In the genomic region with DNA sequence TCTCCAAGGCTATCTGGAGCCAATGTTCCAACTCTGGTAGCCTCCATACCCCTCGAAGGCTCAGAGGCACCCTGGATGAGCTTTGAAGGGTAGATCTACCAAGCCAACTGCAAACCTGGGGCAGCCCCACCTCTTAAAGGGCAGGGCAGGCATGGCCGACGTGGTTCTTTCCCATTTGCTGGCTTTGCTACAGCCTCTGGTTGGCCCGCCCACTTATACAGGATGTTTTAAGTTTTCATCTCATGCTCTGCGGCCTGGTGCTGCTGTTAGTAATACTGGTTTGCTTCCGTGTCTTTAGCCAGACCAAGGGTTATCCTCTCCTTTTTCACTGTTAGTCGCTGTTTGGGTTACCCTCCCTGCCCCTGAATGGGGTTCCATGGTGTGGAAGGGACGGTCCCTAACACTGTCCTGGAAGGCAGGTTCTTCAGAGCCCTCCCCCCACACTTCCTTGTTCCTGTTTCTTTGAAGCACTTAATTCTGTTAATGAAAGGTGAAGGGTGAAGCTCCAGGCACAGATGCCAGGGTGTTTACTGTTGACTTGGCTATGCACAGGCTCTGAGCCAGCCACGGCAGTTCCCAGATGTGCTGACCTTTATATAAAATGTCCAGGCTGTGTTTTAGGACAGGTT, we compare ENCODE assay signal across 8 mouse cellular contexts. TPM values are rescaled to one million over a fixed set of nuclear protein-coding genes. Genes with fewer than 3 reads are reported as not detected.
A peak's percentile ranks its signal among the peaks of the same experiment; 100 is the strongest.
DNase-seq lines count a peak whose midpoint lies in the region; ATAC-seq and TF ChIP-seq lines count a peak whose summit lies in the region.

No protein-coding gene starts in this region.

- H3K4me3 ChIP-seq in heart, adult 2 months = 0 out of 2 replicates have a peak overlapping the region, but pooled peaks have one; percentile 11
- H3K4me3 ChIP-seq in lung, postnatal 0 days (ENCODE audit: low read depth, low read length) = no peak overlapping the region

- no peaks in the 10 kb centered on the region for H3K27me3 ChIP-seq in heart, adult 2 months (ENCODE audit: control insufficient read depth, insufficient read depth, low read length)
- H3K27me3 ChIP-seq in lung, postnatal 0 days (replicated peaks; ENCODE audit: insufficient read depth, low read length) = no peaks in the 10 kb centered on the region

- intact Hi-C loops in heart, adult 2 months (cut with DNase I) = loop anchor here (10.0 kb wide), 1 partner anchor 254 kb away; no protein-coding TSS in a partner anchor

- TF ChIP-seq EP300 in heart, adult 2 months (IDR thresholded peaks at IDR 0.05; ENCODE audit: insufficient read depth, low read depth, low read length) = no peak
- TF ChIP-seq EP300 in lung, postnatal 0 days (IDR thresholded peaks at IDR 0.05) = no peak

- H3K9ac ChIP-seq in heart, adult 2 months (ENCODE audit: low read depth, low read length) = peak overlapping the region; percentile 12
- no peak overlapping the region for H3K9ac ChIP-seq in lung, postnatal 0 days (replicated peaks; ENCODE audit: low read depth)

- peak overlapping the region; percentile 29 for H3K4me2 ChIP-seq in lung, postnatal 0 days (replicated peaks; ENCODE audit: low read depth, low read length)

- no peak for TF ChIP-seq CTCF in heart, adult 2 months (IDR thresholded peaks at IDR 0.05)
- TF ChIP-seq CTCF in lung, postnatal 0 days (IDR thresholded peaks at IDR 0.05) = no peak

- 24% methylated on average over 9 of the region's 9 CpGs for WGBS in heart, adult 2 months
- WGBS in lung, postnatal 0 days = 31% methylated on average over 9 of the region's 9 CpGs

- H3K27ac ChIP-seq in heart, adult 2 months = peak overlapping the region; percentile 36
- peak overlapping the region; percentile 64 for H3K27ac ChIP-seq in lung, postnatal 0 days (ENCODE audit: low read length)

- H3K9me3 ChIP-seq in lung, postnatal 0 days (ENCODE audit: low read length) = no peaks in the 10 kb centered on the region

- H3K4me1 ChIP-seq in heart, adult 2 months (ENCODE audit: control insufficient read depth, insufficient read depth, low read length) = peaks cover 13% of the 10 kb centered on the region
- peaks cover 25% of the 10 kb centered on the region for H3K4me1 ChIP-seq in lung, postnatal 0 days (ENCODE audit: insufficient read depth, low read depth, low read length)

- DNase-seq in CD4-positive helper T cell, adult 2 months (ENCODE audit: low read depth, low spot score) = peak; percentile 88
- DNase-seq in MN1 (ENCODE audit: low spot score) = peak; percentile 90
- peak; percentile 48 to 68 for DNase-seq in heart, adult 2 months
- peak; percentile 90 for DNase-seq in kidney, adult 9 months
- peak; percentile 81 for DNase-seq in lung, postnatal 0 days (ENCODE audit: low spot score)
- peak; percentile 83 to 84 for DNase-seq in spleen, postnatal 36 days (ENCODE audit: low spot score in 2 of 2)
- DNase-seq in frontal cortex, adult 2 months (ENCODE audit: extremely low spot score in 1 of 2, low spot score in 1 of 2) = no peak
- DNase-seq in frontal cortex, postnatal 10 days (ENCODE audit: low spot score in 2 of 2) = no peak

- TF ChIP-seq POLR2A in heart, adult 2 months (IDR thresholded peaks at IDR 0.05; ENCODE audit: insufficient read depth, low read depth, low read length) = 0 out of 2 replicates have a peak, but pooled peaks have one; percentile 24

- peak; percentile 18 for ATAC-seq in lung, postnatal 0 days

- no peaks in the 10 kb centered on the region; the same call in 1 of the 2 replicates for H3K36me3 ChIP-seq in heart, adult 2 months (ENCODE audit: control insufficient read depth, insufficient read depth, low read length)
- peaks cover 15% of the 10 kb centered on the region; the same call in 1 of the 2 replicates for H3K36me3 ChIP-seq in lung, postnatal 0 days (ENCODE audit: insufficient read depth, low read length)

- peaks cover 3% of the 10 kb centered on the region; the same call in 1 of the 2 replicates for H3K79me2 ChIP-seq in heart, adult 2 months (replicated peaks; ENCODE audit: control insufficient read depth, insufficient read depth, low read length)

RNA-seq across cellular contexts. Expression of gene Trabd, which starts 3.4 kb away (rescaled TPM):
- 10 to 100 TPM; 48.8 to 51.5 TPM for total RNA-seq in heart, adult 2 months (2021)
- 38.3 and 47.8 TPM in 2 replicates for polyA plus RNA-seq in heart, adult 2 months (2012; rRNA removed)
- polyA plus RNA-seq in lung, postnatal 0 days (2015; fragmentation: Nextera tagmentation; extraction: Ambion mirVana) = 41.8 and 43.4 TPM in 2 replicates
- polyA plus RNA-seq in frontal cortex, adult 2 months (2012; rRNA removed) = 24.3 and 25.8 TPM in 2 replicates

RNA-seq across cellular contexts. Expression of gene Selenoo, which starts 10.6 kb away (rescaled TPM):
- 10 to 100 TPM; 13.6 to 16.5 TPM for total RNA-seq in heart, adult 2 months (2021)
- polyA plus RNA-seq in heart, adult 2 months (2012; rRNA removed) = 20.7 and 28.6 TPM in 2 replicates
- polyA plus RNA-seq in lung, postnatal 0 days (2015; fragmentation: Nextera tagmentation; extraction: Ambion mirVana) = 13.9 and 16.0 TPM in 2 replicates
- polyA plus RNA-seq in frontal cortex, adult 2 months (2012; rRNA removed) = 33.1 and 38.3 TPM in 2 replicates

RNA-seq across cellular contexts. Expression of gene Panx2, which starts 18.8 kb away (rescaled TPM):
- 1 to 10 TPM in 1 of 2 experiments, under 1 TPM in 1; 0.91 to 1.3 TPM for total RNA-seq in heart, adult 2 months (2021)
- 1.3 and 2.1 TPM in 2 replicates for polyA plus RNA-seq in heart, adult 2 months (2012; rRNA removed)
- polyA plus RNA-seq in lung, postnatal 0 days (2015; fragmentation: Nextera tagmentation; extraction: Ambion mirVana) = 0.11 and 0.18 TPM in 2 replicates
- polyA plus RNA-seq in frontal cortex, adult 2 months (2012; rRNA removed) = 91.8 and 100 TPM in 2 replicates

RNA-seq across cellular contexts. Expression of gene Tubgcp6, which starts 44.6 kb away (rescaled TPM):
- 1 to 10 TPM; 7.3 to 8.7 TPM for total RNA-seq in heart, adult 2 months (2021)
- 16.2 and 18.7 TPM in 2 replicates for polyA plus RNA-seq in heart, adult 2 months (2012; rRNA removed)
- 5.6 and 6.2 TPM in 2 replicates for polyA plus RNA-seq in lung, postnatal 0 days (2015; fragmentation: Nextera tagmentation; extraction: Ambion mirVana)
- polyA plus RNA-seq in frontal cortex, adult 2 months (2012; rRNA removed) = 37.4 and 39.8 TPM in 2 replicates

RNA-seq across cellular contexts. Expression of gene Hdac10, which starts 50.2 kb away (rescaled TPM):
- total RNA-seq in heart, adult 2 months (2021) = 1 to 10 TPM; 6.3 to 7.6 TPM
- 19.5 and 23.1 TPM in 2 replicates for polyA plus RNA-seq in heart, adult 2 months (2012; rRNA removed)
- polyA plus RNA-seq in lung, postnatal 0 days (2015; fragmentation: Nextera tagmentation; extraction: Ambion mirVana) = 14.8 and 15.1 TPM in 2 replicates
- 24.9 and 28.9 TPM in 2 replicates for polyA plus RNA-seq in frontal cortex, adult 2 months (2012; rRNA removed)

Comparison
In these comparisons a context has a peak if more than half of its experiments do, and no peak if none do; other contexts are left out.
1. DNase-seq: peak in CD4-positive helper T cell, adult 2 months (single experiment), MN1 (single experiment), heart, adult 2 months (2 of 2), kidney, adult 9 months (single experiment), lung, postnatal 0 days (single experiment) and spleen, postnatal 36 days (2 of 2); none in frontal cortex, adult 2 months (0 of 2) and frontal cortex, postnatal 10 days (0 of 2).
2. RNA of gene Panx2, which starts 18.8 kb away (polyA plus RNA-seq): 91.8 to 100 TPM in frontal cortex, adult 2 months; 1.3 to 2.1 TPM in heart, adult 2 months and 0.11 to 0.18 TPM in lung, postnatal 0 days; every median in the first group is over 10 times any median in the second.